Mouse (Mus musculus) heart, adult 2 months (tissue): ENCODE measurements around the gene Slc22a21.
A peak's percentile ranks its signal among the peaks of the same experiment; 100 is the strongest.

ENCODE experiments used
- EP300 ChIP-seq: fragments of 200-500 bp; IDR thresholded peaks from 2 replicates; pipeline ENCODE4 v1.6.1; 2011; ENCODE audit warnings: low read depth, low read length, control low read depth; ENCODE audit not compliant: insufficient read depth
- POLR2A ChIP-seq: fragments of 200-500 bp; IDR thresholded peaks from 2 replicates; pipeline ENCODE4 v1.6.1; 2011; ENCODE audit warnings: mild to moderate bottlenecking, low read depth, low read length, control low read depth; ENCODE audit not compliant: insufficient read depth

DNA sequence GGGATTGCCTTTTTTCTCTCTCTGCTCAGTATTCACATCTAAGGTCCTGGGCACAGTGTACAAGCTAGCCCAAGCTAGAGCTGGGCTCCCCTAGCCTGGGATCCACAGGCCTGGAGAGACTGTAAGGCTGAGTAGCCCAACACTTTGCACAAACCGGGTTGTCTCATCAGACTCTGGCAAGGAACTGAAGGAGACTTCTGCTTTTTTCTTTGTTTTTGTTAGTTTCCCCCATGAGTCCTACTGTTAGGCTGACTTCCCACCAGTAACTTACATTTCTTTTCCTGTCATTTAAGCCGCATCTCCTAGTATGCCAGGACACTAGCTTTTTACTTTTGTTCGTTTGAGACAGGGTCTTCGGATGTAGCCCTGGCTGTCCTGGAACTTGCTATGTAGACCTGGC, 48.9 kb upstream of the Slc22a21 start:
- TF ChIP-seq POLR2A, result 0 out of 2 replicates have a peak, but pooled peaks have one; percentile 19
- no peak for TF ChIP-seq EP300
